Mouse (Mus musculus) forebrain, embryonic 10.5 days (tissue): Measurements from ENCODE around the gene Pls3. TPM values are rescaled to one million over a fixed set of nuclear protein-coding genes. Genes with fewer than 3 reads are reported as not detected.

Source experiments
- DNase-seq: peaks from one replicate; pipeline ENCODE4 v3.0.0-alpha.2; 2017; ENCODE audit warnings: low spot score; ENCODE audit errors: extremely low spot score
- H3K27ac ChIP-seq: fragments of 300-500 bp; sonication (generic); 2 replicates; pipeline ENCODE4 v1.5.1; 2016; ENCODE audit warnings: mild to moderate bottlenecking
- H3K27me3 ChIP-seq: fragments of 300-500 bp; sonication (generic); 2 replicates; pipeline ENCODE4 v1.6.1; 2016; ENCODE audit warnings: mild to moderate bottlenecking; ENCODE audit not compliant: poor library complexity, severe bottlenecking
- H3K36me3 ChIP-seq: fragments of 300-500 bp; sonication (generic); replicated peaks from 2 replicates; pipeline ENCODE4 v1.6.1; 2016; ENCODE audit warnings: mild to moderate bottlenecking, moderate library complexity
- H3K4me1 ChIP-seq: fragments of 300-500 bp; sonication (generic); 2 replicates; pipeline ENCODE4 v1.6.1; 2016
- H3K4me3 ChIP-seq: fragments of 300-500 bp; sonication (generic); 2 replicates; pipeline ENCODE4 v1.5.1; 2016; ENCODE audit warnings: mild to moderate bottlenecking, moderate library complexity
- H3K9me3 ChIP-seq: fragments of 300-500 bp; sonication (generic); 2 replicates; pipeline ENCODE4 v1.6.1; 2016; ENCODE audit warnings: mild to moderate bottlenecking, moderate library complexity
- WGBS: fragments of 180-500 bp; shearing (Covaris S2); methylation state at CpG from one replicate; pipeline ENCODE4 v1.1.7; 2016; 5-methylcytosine and 5-hydroxymethylcytosine counted together
- polyA plus RNA-seq: library from polyadenylated mRNA; unstranded; fragments of >200 nt; fragmentation: Nextera tagmentation; extraction: Ambion mirVana; gene quantifications from 2 replicates; pipeline ENCODE4 v1.2.1, GENCODE M21; 2016

The Pls3 gene
- 78.1 and 82.8 TPM in 2 replicates for polyA plus RNA-seq

DNA sequence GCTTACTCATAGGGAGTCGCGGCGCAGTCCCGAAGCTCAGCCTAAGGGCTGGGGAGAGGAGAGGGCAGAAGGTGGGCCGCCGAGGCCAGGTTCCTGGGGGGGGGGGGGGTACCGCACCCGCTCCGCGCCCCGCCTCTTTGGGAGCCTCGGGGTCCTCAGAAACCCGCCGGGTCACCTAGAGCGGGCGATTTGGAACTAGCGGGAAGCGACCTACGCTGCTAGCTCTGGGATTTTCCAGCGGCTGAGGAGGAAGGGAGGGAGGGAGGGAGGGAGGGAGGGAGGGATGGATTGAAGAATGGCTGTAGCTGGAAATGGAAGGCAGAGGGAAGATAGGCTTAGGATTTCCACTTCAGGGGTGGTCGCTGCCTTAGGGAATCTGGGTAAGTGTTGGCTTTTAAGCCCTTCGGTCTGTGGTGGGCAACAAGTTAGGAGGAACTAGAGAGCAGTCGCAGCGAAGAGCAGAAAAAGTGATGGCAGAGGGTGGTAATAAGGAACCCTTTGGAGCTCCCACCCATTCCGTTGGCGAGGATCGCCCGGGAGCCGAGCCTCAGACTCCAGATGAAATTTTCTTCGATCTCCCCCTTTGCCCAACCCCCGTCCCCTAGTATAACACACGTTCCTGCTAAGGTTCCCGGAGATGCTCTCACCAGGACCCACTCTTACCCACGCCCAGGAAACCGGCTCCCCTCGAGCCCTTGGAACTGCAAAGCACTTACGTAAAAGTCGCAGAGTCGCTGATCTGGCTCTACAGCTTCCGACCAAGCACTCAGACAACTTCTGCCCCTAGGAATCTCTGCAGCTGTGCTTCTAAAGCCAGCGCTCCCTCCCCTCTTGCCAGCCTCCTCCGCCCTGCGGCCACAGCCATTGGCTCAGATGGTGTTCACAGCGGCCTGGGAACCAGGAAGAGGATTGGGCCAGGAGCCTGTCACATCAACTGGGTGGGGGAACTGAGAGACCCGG is at the start of gene Pls3:
TSS of gene Pls3 (minus strand) at position 851 of the 960 bp plus-strand sequence.
- H3K36me3 ChIP-seq = no peaks in the 10 kb centered on the region
- H3K4me1 ChIP-seq = peaks cover 7% of the 10 kb centered on the region; the same call in 1 of the 2 replicates
- H3K4me3 ChIP-seq = peak within 1 kb of the TSS; percentile 60
- peak within 1 kb of the TSS; percentile 84 for H3K27ac ChIP-seq
- H3K9me3 ChIP-seq = no peaks in the 10 kb centered on the region
- 14% methylated on average over 37 of the region's 45 CpGs for WGBS
- H3K27me3 ChIP-seq = no peaks in the 10 kb centered on the region
- DNase-seq = peak; percentile 82

DNA sequence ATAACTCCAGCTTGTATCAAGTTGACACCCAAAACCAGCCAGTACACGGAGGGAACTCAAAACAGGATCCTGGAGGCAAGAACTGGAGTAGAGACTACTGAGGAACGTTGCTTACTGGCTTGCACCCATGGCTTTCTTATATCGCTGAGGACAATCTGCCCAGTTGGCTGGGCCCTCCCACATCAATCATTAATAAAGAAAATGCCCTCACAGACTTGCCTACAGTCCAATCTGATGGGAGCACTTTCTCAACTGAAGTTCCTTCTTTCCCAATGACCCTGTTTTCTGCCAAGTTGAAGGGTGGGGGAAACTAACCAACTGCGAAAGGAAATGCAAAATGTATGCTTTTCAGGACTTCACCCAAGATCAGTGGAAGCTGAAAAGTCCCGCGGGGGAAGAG is 20.7 kb upstream of the Pls3 start:
- Histone ChIP-seq H3K27ac (no peak overlapping the region), H3K4me3 (no peak overlapping the region)

DNA sequence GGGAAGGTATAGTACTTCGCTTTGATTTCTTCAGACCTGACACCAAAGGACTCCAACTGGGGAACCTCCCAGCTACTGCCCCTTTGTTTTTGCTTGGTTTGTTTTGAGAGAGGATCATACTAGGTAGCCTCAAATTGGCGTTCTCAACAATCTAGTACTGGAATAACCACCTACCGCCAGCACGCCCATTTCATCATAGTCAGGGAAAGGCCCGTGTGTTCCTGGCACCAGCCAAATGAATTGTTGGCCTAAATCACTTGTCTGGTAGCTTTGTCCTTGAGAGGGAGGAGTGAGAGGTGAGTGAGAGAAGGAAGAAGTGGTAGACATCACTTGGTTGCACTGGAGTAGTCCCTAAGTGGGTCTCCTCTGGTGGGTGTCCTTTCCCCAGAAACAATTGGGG is 584 bp upstream of the Pls3 start:
- DNase-seq = no peak
- H3K4me3 ChIP-seq = peak overlapping the region; percentile 60
- H3K4me1 ChIP-seq = peaks cover 7% of the 10 kb centered on the region; the same call in 1 of the 2 replicates
- no peak overlapping the region for H3K27ac ChIP-seq
- H3K36me3 ChIP-seq = no peaks in the 10 kb centered on the region
- H3K9me3 ChIP-seq = no peaks in the 10 kb centered on the region
- no peaks in the 10 kb centered on the region for H3K27me3 ChIP-seq
- 32% methylated on average over 5 of the region's 5 CpGs for WGBS

More for the DNA sequence above, 20.7 kb upstream of the Pls3 start:
- no peaks in the 10 kb centered on the region for H3K9me3 ChIP-seq
- H3K4me1 ChIP-seq = no peaks in the 10 kb centered on the region
- WGBS = 63% methylated on average over 6 of the region's 6 CpGs
- H3K36me3 ChIP-seq = no peaks in the 10 kb centered on the region
- DNase-seq = no peak
- H3K27me3 ChIP-seq = no peaks in the 10 kb centered on the region

DNA sequence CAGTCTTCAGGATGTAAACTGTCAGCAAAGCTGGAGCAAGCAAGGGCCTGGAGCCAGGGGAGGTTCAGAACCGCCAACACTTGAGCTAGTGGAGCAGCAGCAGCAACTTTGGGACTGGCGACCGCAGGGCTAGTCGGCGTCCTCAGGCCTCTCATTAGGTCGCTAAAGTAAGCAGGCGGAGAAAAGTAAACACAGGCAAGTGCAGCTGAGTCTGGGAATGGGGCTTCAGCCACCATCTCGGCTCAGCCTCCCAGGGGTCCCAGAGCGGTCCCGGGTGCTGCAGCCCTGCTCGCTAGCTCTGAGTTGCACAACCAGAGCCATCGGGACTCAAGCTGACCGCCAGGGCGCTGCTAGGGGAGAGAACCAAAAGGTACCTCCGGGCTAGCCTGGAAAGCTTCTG is 1.2 kb downstream of the Pls3 start:
- Histone ChIP-seq H3K27me3 (no peaks in the 10 kb centered on the region), H3K4me3 (peak overlapping the region; percentile 60), H3K4me1 (peaks cover 7% of the 10 kb centered on the region; the same call in 1 of the 2 replicates), H3K36me3 (no peaks in the 10 kb centered on the region), H3K9me3 (no peaks in the 10 kb centered on the region), H3K27ac (peak overlapping the region; percentile 84)
- peak; percentile 29 for DNase-seq
- 15% methylated on average over 15 of the region's 15 CpGs for WGBS

DNA sequence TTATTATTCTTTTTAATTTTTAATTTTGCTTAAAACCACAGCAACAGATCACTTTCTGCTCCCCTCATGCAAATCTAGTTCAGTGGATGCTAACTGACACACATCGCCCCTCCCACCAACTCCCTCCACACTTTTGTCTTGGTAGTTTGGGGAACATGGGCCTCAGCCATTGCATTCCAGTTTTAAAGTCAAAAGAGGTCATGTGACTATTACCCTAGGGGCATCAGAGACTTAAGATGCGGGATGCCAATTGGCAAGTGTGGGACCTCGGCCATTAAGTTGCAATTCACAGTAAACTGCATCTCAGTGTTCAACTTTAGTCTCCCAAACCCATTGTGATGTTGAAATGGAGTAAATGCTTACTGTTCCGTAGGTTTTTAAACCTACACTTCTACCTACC is 1.7 kb downstream of the Pls3 start:
- Histone ChIP-seq H3K27ac (0 out of 2 replicates have a peak overlapping the region, but pooled peaks have one; percentile 84), H3K4me3 (peak overlapping the region; percentile 60), H3K36me3 (no peaks in the 10 kb centered on the region), H3K4me1 (peaks cover 7% of the 10 kb centered on the region; the same call in 1 of the 2 replicates), H3K27me3 (no peaks in the 10 kb centered on the region), H3K9me3 (no peaks in the 10 kb centered on the region)
- no peak for DNase-seq
- 33% methylated on average over 4 of the region's 4 CpGs for WGBS

DNA sequence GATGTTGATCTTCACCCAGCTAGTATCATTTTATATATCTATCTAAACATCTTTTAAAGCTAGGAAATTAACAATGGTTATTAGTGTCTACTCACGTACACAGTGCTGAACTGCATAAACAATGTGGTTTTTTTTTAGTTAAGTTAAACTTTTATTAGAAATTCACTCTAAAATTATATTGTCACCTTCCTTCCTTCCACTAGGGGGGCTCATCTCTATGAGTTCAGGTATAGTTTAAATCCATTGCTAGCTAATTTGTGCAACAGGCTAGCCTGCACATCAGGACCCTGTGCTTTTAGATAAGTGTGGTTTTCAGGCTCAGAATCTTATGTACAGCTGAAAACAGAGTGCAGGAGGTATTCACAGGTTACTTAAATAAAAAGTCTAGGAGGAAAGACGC is 3.1 kb downstream of the Pls3 start:
- no peaks in the 10 kb centered on the region for H3K9me3 ChIP-seq
- H3K36me3 ChIP-seq = no peaks in the 10 kb centered on the region
- 90% methylated on average over 2 of the region's 2 CpGs for WGBS
- no peak overlapping the region for H3K27ac ChIP-seq
- peaks cover 7% of the 10 kb centered on the region; the same call in 1 of the 2 replicates for H3K4me1 ChIP-seq
- no peak for DNase-seq
- no peak overlapping the region for H3K4me3 ChIP-seq
- no peaks in the 10 kb centered on the region for H3K27me3 ChIP-seq

DNA sequence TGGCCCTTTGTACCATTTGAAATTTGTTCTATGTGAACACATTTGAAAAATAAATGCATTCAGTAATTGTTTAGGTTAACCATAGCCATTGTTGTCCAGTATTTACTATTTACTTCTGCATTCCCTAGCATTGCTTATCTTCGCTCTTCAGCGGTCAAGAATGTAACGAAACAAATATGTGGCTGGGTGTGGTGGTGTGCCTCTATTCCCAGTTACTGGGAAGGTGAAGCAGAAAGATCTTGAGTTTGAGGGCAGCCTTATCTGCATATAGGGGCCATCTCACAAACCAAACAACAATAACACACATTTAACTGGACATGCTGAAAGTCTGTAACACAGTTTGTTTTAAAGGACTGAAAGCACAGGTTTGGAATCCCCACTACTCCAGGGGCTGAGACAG is 13.3 kb downstream of the Pls3 start:
- no peaks in the 10 kb centered on the region for H3K27me3 ChIP-seq
- DNase-seq = no peak
- no peaks in the 10 kb centered on the region for H3K4me1 ChIP-seq
- H3K27ac ChIP-seq = no peak overlapping the region
- no peak overlapping the region for H3K4me3 ChIP-seq
- H3K36me3 ChIP-seq = no peaks in the 10 kb centered on the region
- WGBS = 92% methylated on average over 3 of the region's 3 CpGs
- no peaks in the 10 kb centered on the region for H3K9me3 ChIP-seq

DNA sequence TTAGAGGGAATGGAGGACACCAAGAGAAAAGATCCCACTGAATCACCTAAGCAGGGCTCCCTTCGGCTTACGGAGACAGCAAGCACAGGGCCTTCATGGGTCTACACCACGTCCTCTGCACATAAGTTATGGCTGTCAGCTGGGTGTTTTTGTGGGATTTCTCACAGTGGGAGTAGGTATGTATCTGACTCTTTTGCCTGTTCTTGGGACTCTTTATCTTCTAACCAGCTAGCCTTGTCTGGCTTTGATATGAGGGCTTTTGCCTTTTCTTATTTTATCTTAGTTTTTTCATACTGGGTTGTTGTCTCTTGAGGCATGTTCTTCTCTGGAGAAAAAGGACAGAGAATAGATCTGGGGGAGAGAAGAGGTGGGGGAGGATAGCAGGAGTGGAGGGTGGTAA is 20.7 kb downstream of the Pls3 start:
- H3K27me3 ChIP-seq = no peaks in the 10 kb centered on the region
- no peak overlapping the region for H3K27ac ChIP-seq
- H3K4me1 ChIP-seq = no peaks in the 10 kb centered on the region; the same call in 1 of the 2 replicates
- H3K9me3 ChIP-seq = no peaks in the 10 kb centered on the region
- WGBS = 80% methylated on average over 3 of the region's 3 CpGs
- no peak overlapping the region for H3K4me3 ChIP-seq
- H3K36me3 ChIP-seq = no peaks in the 10 kb centered on the region
- no peak for DNase-seq

DNA sequence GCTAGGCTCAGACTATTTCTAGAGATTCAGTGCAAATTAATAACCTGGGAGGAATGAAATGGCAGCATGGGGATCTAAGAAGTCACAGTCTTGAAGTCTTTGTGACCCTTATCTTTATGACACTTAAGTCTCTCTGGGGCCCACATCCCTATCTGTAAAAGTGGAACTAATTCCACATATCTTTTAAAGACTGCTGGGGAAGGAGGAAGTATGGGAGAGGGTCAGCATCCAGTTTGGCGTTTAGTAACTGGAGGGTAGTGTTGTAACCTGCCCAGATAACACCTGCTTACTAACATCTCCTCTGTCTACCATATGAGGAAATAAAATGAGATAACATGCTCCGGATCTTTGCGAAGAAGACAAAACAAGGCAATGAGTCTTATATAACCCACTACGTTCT is 30.7 kb downstream of the Pls3 start:
- Histone ChIP-seq H3K9me3 (no peaks in the 10 kb centered on the region), H3K4me3 (no peak overlapping the region), H3K27ac (no peak overlapping the region), H3K36me3 (no peaks in the 10 kb centered on the region), H3K4me1 (no peaks in the 10 kb centered on the region), H3K27me3 (no peaks in the 10 kb centered on the region)
- no peak for DNase-seq
- 88% methylated on average over 4 of the region's 4 CpGs for WGBS

DNA sequence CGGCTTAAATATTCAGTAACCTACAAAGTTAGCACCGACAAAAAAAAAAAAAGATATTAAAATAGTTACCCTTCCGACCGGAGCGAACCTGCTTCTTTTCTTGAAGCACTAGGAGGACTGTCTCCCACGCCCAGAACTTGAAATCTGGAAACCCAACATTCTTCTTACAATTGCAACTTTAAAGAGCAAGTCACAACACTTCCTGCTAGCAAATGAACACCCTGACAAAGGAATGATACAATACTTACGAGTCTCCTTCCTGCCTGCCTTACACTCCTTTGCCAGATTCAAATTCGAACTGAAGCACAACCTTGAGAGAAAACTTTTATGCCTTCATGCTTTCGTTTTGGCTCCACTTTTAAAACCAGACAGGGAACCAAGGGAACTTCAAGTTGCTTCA is 32.1 kb downstream of the Pls3 start:
- DNase-seq = no peak
- Histone ChIP-seq H3K27me3 (no peaks in the 10 kb centered on the region), H3K4me3 (no peak overlapping the region), H3K9me3 (no peaks in the 10 kb centered on the region), H3K36me3 (no peaks in the 10 kb centered on the region), H3K27ac (no peak overlapping the region), H3K4me1 (no peaks in the 10 kb centered on the region)
- 82% methylated on average over 9 of the region's 9 CpGs for WGBS

DNA sequence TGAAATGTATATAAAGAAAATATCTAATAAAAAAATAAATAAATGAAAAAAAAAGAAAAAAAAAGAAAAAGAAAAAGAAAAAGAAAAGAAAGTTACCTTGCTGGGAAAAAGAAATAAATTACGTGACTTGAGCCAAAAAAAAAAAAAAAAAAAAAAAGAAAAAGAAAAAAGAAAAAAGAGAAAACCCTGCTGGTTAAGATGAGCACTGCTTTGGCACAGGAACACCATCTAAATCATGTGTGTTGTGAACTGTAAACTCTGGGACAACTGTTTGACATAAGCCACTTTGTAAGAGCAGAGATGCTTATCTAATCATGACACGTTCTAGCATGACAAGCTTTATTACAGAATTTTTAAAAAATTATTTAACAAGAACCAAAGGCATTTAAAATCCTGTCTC is 32.9 kb downstream of the Pls3 start:
- no peaks in the 10 kb centered on the region for H3K4me1 ChIP-seq
- H3K36me3 ChIP-seq = no peaks in the 10 kb centered on the region
- H3K4me3 ChIP-seq = no peak overlapping the region
- H3K27me3 ChIP-seq = no peaks in the 10 kb centered on the region
- H3K9me3 ChIP-seq = no peaks in the 10 kb centered on the region
- no peak overlapping the region for H3K27ac ChIP-seq
- 83% methylated on average over 2 of the region's 2 CpGs for WGBS
- no peak for DNase-seq

DNA sequence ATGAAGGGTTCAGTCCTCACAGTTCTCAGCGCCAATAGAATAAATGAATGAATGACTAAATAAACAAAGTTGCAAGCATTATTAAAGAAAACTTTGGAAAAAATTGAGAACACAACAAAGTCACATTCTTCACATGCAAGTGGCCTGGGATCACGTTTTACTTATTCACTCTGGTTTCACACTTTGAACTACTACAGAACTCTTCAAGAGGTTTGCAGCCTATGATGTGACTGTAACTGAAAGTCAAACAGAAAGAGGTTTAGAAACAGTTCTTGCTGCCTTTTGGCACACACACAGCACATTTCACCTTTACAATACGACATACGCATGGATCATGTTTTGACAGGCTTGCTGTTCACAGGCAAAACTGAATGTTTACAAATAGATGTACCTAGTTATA is 34.7 kb downstream of the Pls3 start:
- H3K4me1 ChIP-seq = no peaks in the 10 kb centered on the region
- WGBS = 89% methylated on average over 4 of the region's 4 CpGs
- no peak for DNase-seq

DNA sequence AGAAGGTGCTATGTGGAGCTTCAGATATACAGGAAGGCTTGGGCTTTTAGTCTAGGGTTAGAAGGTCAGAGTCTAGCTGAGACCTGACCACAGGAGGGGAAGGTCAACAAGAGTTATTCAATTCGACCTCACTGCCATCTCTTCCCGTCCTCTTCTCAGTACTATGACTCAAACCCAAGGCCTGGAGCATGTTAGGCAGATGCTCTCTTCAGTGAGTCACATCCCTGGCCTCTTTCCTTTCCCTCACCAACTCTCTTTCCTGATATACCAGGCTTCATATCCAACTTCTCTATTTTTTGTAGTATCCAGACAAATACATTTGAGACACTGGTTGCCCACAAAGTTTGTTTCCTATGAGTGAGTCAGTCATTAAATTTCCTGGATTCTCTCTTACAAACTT is 40.1 kb downstream of the Pls3 start:
- WGBS = 81% methylated on average over 2 of the region's 2 CpGs
- H3K9me3 ChIP-seq = no peaks in the 10 kb centered on the region
- H3K4me3 ChIP-seq = no peak overlapping the region
- no peaks in the 10 kb centered on the region for H3K27me3 ChIP-seq
- no peak for DNase-seq
- no peak overlapping the region for H3K27ac ChIP-seq
- peaks cover 6% of the 10 kb centered on the region for H3K4me1 ChIP-seq
- H3K36me3 ChIP-seq = no peaks in the 10 kb centered on the region

More for the DNA sequence above, 34.7 kb downstream of the Pls3 start:
- Histone ChIP-seq H3K9me3 (no peaks in the 10 kb centered on the region), H3K4me3 (no peak overlapping the region), H3K27me3 (no peaks in the 10 kb centered on the region), H3K36me3 (no peaks in the 10 kb centered on the region), H3K27ac (no peak overlapping the region)
